Mouse (Mus musculus) CH12.LX (cell line): ENCODE measurements around the gene Bsg.

ENCODE experiments used
- CTCF ChIP-seq, 2 experiments: IDR thresholded peaks in 1 of 2; conservative IDR thresholded peaks in 1 of 2; 2 replicates each; pipeline ENCODE4 v1.5.1; 2011 to 2012; ENCODE audit warnings: low read depth in 2 of 2, low read length in 2 of 2, improper control_type of control experiment in 1 of 2, inconsistent platforms in 1 of 2, mild to moderate bottlenecking in 1 of 2, moderate library complexity in 1 of 2
- EP300 ChIP-seq: IDR thresholded peaks from 2 replicates; pipeline ENCODE4 v1.6.1; 2011; ENCODE audit warnings: low read length, improper control_type of control experiment
- GABPA ChIP-seq: IDR thresholded peaks from 2 replicates; pipeline ENCODE4 v1.6.1; 2012; ENCODE audit warnings: low read depth, low read length, improper control_type of control experiment, inconsistent platforms; ENCODE audit not compliant: insufficient replicate concordance
- JUN ChIP-seq: IDR thresholded peaks from 2 replicates; pipeline ENCODE4 v1.6.1; 2011; ENCODE audit warnings: low read depth, mild to moderate bottlenecking, low read length, improper control_type of control experiment, moderate library complexity; ENCODE audit not compliant: insufficient read depth
- JUND ChIP-seq: conservative IDR thresholded peaks from 2 replicates; pipeline ENCODE4 v1.6.1; 2011; ENCODE audit warnings: low read depth, low read length, improper control_type of control experiment
- MAFK ChIP-seq: IDR thresholded peaks from 2 replicates; pipeline ENCODE4 v1.6.1; 2011; ENCODE audit warnings: low read length, improper control_type of control experiment; ENCODE audit not compliant: insufficient replicate concordance
- MAX ChIP-seq: IDR thresholded peaks from 2 replicates; pipeline ENCODE4 v1.6.1; 2011; ENCODE audit warnings: low read length, improper control_type of control experiment
- MAZ ChIP-seq: IDR thresholded peaks from 2 replicates; pipeline ENCODE4 v1.6.1; 2012; ENCODE audit warnings: low read depth, mild to moderate bottlenecking, inconsistent platforms, low read length, improper control_type of control experiment, moderate library complexity
- POLR2A ChIP-seq: IDR thresholded peaks from 2 replicates; pipeline ENCODE4 v1.6.1; 2011; ENCODE audit warnings: low read depth, mild to moderate bottlenecking, improper control_type of control experiment, low read length
- TBP ChIP-seq: conservative IDR thresholded peaks from 2 replicates; pipeline ENCODE4 v1.6.1; 2011; ENCODE audit warnings: low read depth, low read length, improper control_type of control experiment
- TCF12 ChIP-seq: IDR thresholded peaks from 2 replicates; pipeline ENCODE4 v1.6.1; 2014; ENCODE audit warnings: low read depth, mild to moderate bottlenecking, inconsistent platforms, low read length, improper control_type of control experiment
- ZMIZ1 ChIP-seq: IDR thresholded peaks from 2 replicates; pipeline ENCODE4 v1.6.1; 2012; ENCODE audit warnings: low read depth, mild to moderate bottlenecking, inconsistent platforms, low read length, improper control_type of control experiment
- ZNF384 ChIP-seq: IDR thresholded peaks from 2 replicates; pipeline ENCODE4 v1.6.1; 2012; ENCODE audit warnings: low read depth, low read length, improper control_type of control experiment, inconsistent platforms

- TF ChIP-seq CTCF (conservative IDR thresholded peaks at IDR 0.05 in 1 of 2, IDR thresholded peaks at IDR 0.05 in 1 of 2; ENCODE audit: low read depth in 2 of 2, low read length in 2 of 2) (peak in 1 of 2 experiments; percentile 68; a peak in 2 of 4 replicates), ZMIZ1 (no peak), GABPA (no peak), EP300 (no peak), POLR2A (no peak), ZNF384 (no peak), MAFK (no peak), JUN (no peak), TCF12 (no peak), JUND (no peak), MAZ (no peak), TBP (no peak), MAX (no peak; the same call in 1 of the 2 replicates)
These were observed 21.2 kb upstream of the Bsg start for GRCm38 (mm10) chr10:79682916-79683582.
